8 mouse cellular contexts compared by ENCODE assay signal in the genomic region with DNA sequence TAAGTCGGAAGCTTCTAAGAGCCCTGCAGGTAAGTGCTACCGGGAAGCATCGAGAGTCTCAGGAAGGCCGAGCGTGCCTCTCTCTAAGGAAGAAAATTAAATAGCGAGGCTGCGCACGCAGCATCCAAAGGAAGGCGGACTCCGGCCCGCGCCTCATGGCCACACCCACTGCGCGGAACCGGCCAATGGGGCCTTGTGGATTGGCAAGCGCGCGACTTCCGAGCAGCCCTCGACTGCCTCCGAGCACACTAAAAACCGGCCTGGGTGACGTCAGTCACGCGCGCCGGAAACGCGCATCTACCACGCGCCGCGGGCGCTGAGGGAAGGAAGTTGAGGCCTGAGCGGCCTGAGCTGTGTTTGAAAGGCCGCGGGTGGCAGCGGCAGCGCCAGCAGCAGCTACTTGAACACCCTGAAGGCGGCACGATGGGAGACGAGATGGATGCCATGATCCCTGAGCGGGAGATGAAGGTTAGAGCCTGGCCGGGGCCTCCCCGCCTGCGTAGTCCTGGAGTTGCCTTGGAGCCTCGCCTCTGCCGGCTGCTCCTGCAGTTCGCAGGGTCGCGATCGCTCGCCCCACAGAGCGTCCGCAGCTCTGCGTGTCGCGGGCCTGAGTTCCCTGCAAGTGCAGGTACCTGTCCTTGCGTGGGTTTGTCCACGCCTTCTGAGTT. TPM values are rescaled to one million over a fixed set of nuclear protein-coding genes. Genes with fewer than 3 reads are reported as not detected.
A peak's percentile ranks its signal among the peaks of the same experiment; 100 is the strongest.
DNase-seq lines count a peak whose midpoint lies in the region; ATAC-seq and TF ChIP-seq lines count a peak whose summit lies in the region.

Nup214 (plus strand) TSS at position 296 of the 668 bp plus-strand sequence.

- H3K9me3 ChIP-seq in forebrain, embryonic 10.5 days, result no peaks in the 10 kb centered on the region
- H3K9me3 ChIP-seq in heart, embryonic 15.5 days (replicated peaks), result no peaks in the 10 kb centered on the region
- H3K9me3 ChIP-seq in liver, embryonic 14.5 days (ENCODE audit: control insufficient read depth, low read length), result no peaks in the 10 kb centered on the region
- no peaks in the 10 kb centered on the region for H3K9me3 ChIP-seq in neural tube, embryonic 11.5 days (ENCODE audit: control insufficient read depth, low read length)
- H3K9me3 ChIP-seq in stomach, postnatal 0 days (ENCODE audit: control insufficient read depth, low read length), result no peaks in the 10 kb centered on the region

- H3K4me2 ChIP-seq in heart, embryonic 15.5 days, result peak within 1 kb of the TSS; percentile 82
- peak within 1 kb of the TSS; percentile 97 for H3K4me2 ChIP-seq in liver, embryonic 14.5 days (ENCODE audit: low read depth)
- peak within 1 kb of the TSS; percentile 82 for H3K4me2 ChIP-seq in neural tube, embryonic 11.5 days (ENCODE audit: low read depth)
- H3K4me2 ChIP-seq in stomach, postnatal 0 days (replicated peaks; ENCODE audit: low read depth), result peak within 1 kb of the TSS; percentile 89

- peak; percentile 99 for ATAC-seq in heart, embryonic 15.5 days (replicated peaks; ENCODE audit: insufficient number of reproducible peaks, insufficient read depth, low FRiP score, low read depth)
- ATAC-seq in liver, embryonic 14.5 days (ENCODE audit: insufficient read depth), result peak; percentile 99
- ATAC-seq in neural tube, embryonic 11.5 days (ENCODE audit: insufficient read depth, low FRiP score, low TSS enrichment), result peak; percentile 99
- ATAC-seq in stomach, postnatal 0 days (ENCODE audit: low FRiP score, low TSS enrichment), result peak; percentile 99

- H3K27ac ChIP-seq in forebrain, embryonic 10.5 days, result peak within 1 kb of the TSS; percentile 91
- H3K27ac ChIP-seq in heart, embryonic 15.5 days, result peak within 1 kb of the TSS; percentile 50
- H3K27ac ChIP-seq in liver, embryonic 14.5 days, result peak within 1 kb of the TSS; percentile 44
- H3K27ac ChIP-seq in neural tube, embryonic 11.5 days (ENCODE audit: low read depth, low read length), result 0 out of 2 replicates have a peak within 1 kb of the TSS, but pooled peaks have one; percentile 21
- peak within 1 kb of the TSS; percentile 88 for H3K27ac ChIP-seq in stomach, postnatal 0 days (replicated peaks)

- under 1% methylated on average over 60 of the region's 60 CpGs for WGBS in forebrain, embryonic 10.5 days
- WGBS in heart, embryonic 15.5 days, result under 1% methylated on average over 60 of the region's 60 CpGs
- under 1% methylated on average over 60 of the region's 60 CpGs for WGBS in liver, embryonic 14.5 days (ENCODE audit: insufficient replicate concordance)
- under 1% methylated on average over 60 of the region's 60 CpGs for WGBS in neural tube, embryonic 11.5 days
- WGBS in stomach, postnatal 0 days, result 0% methylated on average over 60 of the region's 60 CpGs

- H3K36me3 ChIP-seq in forebrain, embryonic 10.5 days (replicated peaks), result peaks cover 64% of the 10 kb centered on the region
- peaks cover 35% of the 10 kb centered on the region for H3K36me3 ChIP-seq in heart, embryonic 15.5 days
- peaks cover 18% of the 10 kb centered on the region for H3K36me3 ChIP-seq in liver, embryonic 14.5 days (replicated peaks; ENCODE audit: control insufficient read depth, insufficient read depth, low read depth)
- 0 out of 2 replicates have a peak, but pooled peaks cover 7% of the 10 kb centered on the region for H3K36me3 ChIP-seq in neural tube, embryonic 11.5 days (ENCODE audit: control insufficient read depth, insufficient read depth, low read length)
- peaks cover 7% of the 10 kb centered on the region for H3K36me3 ChIP-seq in stomach, postnatal 0 days (ENCODE audit: control insufficient read depth, insufficient read depth, low read length)

- H3K4me3 ChIP-seq in forebrain, embryonic 10.5 days, result peak within 1 kb of the TSS; percentile 90
- H3K4me3 ChIP-seq in heart, embryonic 15.5 days, result peak within 1 kb of the TSS; percentile 75
- peak within 1 kb of the TSS; percentile 93 to 99 for H3K4me3 ChIP-seq in liver, embryonic 14.5 days (ENCODE audit: insufficient read depth in 1 of 2, low read depth in 2 of 2, low read length in 2 of 2)
- H3K4me3 ChIP-seq in neural tube, embryonic 11.5 days (ENCODE audit: low read depth, low read length), result peak within 1 kb of the TSS; percentile 87
- H3K4me3 ChIP-seq in stomach, postnatal 0 days (ENCODE audit: low read depth, low read length), result peak within 1 kb of the TSS; percentile 93

- TF ChIP-seq CTCF in liver, embryonic 14.5 days (IDR thresholded peaks at IDR 0.05; ENCODE audit: low read depth), result no peak
- TF ChIP-seq CTCF in stomach, postnatal 0 days (IDR thresholded peaks at IDR 0.05; ENCODE audit: low read depth), result no peak

- peak within 1 kb of the TSS; percentile 89 for H3K9ac ChIP-seq in heart, embryonic 15.5 days
- H3K9ac ChIP-seq in liver, embryonic 14.5 days (replicated peaks), result peak within 1 kb of the TSS; percentile 86
- H3K9ac ChIP-seq in neural tube, embryonic 11.5 days (ENCODE audit: low read length), result peak within 1 kb of the TSS; percentile 90
- peak within 1 kb of the TSS; percentile 100 for H3K9ac ChIP-seq in stomach, postnatal 0 days (ENCODE audit: low read length)

- TF ChIP-seq EP300 in liver, embryonic 14.5 days (IDR thresholded peaks at IDR 0.05; ENCODE audit: low read depth), result no peak
- TF ChIP-seq EP300 in stomach, postnatal 0 days (optimal IDR thresholded peaks at IDR 0.05), result no peak

- H3K27me3 ChIP-seq in forebrain, embryonic 10.5 days (ENCODE audit: poor library complexity, severe bottlenecking), result no peaks in the 10 kb centered on the region
- H3K27me3 ChIP-seq in heart, embryonic 15.5 days, result no peaks in the 10 kb centered on the region
- H3K27me3 ChIP-seq in liver, embryonic 14.5 days (ENCODE audit: control insufficient read depth, insufficient read depth, low read length), result no peaks in the 10 kb centered on the region
- H3K27me3 ChIP-seq in neural tube, embryonic 11.5 days (ENCODE audit: control insufficient read depth, insufficient read depth, low read length), result no peaks in the 10 kb centered on the region
- H3K27me3 ChIP-seq in stomach, postnatal 0 days (ENCODE audit: control insufficient read depth, insufficient read depth, low read length), result no peaks in the 10 kb centered on the region

- peak; percentile 99 to 100 for DNase-seq in CD8-positive naive resting alpha-beta T cell, adult 2 months (ENCODE audit: low read depth in 2 of 2, low spot score in 2 of 2)
- peak; percentile 98 for DNase-seq in c-Kit-positive CD71-negative TER-119-negative erythroid progenitor cells, embryonic 14.5 days (ENCODE audit: low read depth)
- DNase-seq in forebrain, embryonic 10.5 days (ENCODE audit: extremely low spot score, low spot score), result peak; percentile 99
- peak; percentile 99 to 100 for DNase-seq in kidney, postnatal 25 days
- peak; percentile 95 to 97 (median 96) for DNase-seq in liver, embryonic 14.5 days (ENCODE audit: low read depth in 3 of 3, low spot score in 3 of 3)
- DNase-seq in neural tube, embryonic 11.5 days (ENCODE audit: low spot score), result peak; percentile 100
- DNase-seq in stomach, postnatal 0 days (ENCODE audit: low spot score), result peak; percentile 99

- peaks cover 18% of the 10 kb centered on the region for H3K4me1 ChIP-seq in forebrain, embryonic 10.5 days
- peaks cover 10% of the 10 kb centered on the region for H3K4me1 ChIP-seq in heart, embryonic 15.5 days (replicated peaks)
- peaks cover 8 to 13% of the 10 kb centered on the region in 2 experiments for H3K4me1 ChIP-seq in liver, embryonic 14.5 days (replicated peaks; ENCODE audit: control insufficient read depth in 2 of 2, insufficient read depth in 2 of 2, low read length in 1 of 2)
- H3K4me1 ChIP-seq in neural tube, embryonic 11.5 days (ENCODE audit: control insufficient read depth, insufficient read depth, low read length), result peaks cover 6% of the 10 kb centered on the region; the same call in 1 of the 2 replicates
- H3K4me1 ChIP-seq in stomach, postnatal 0 days (replicated peaks; ENCODE audit: control insufficient read depth, insufficient read depth), result 0 out of 2 replicates have a peak, but pooled peaks cover 4% of the 10 kb centered on the region

RNA-seq across cellular contexts. Expression of gene Nup214, which starts in this region (rescaled TPM):
- 110 and 111 TPM in 2 replicates for polyA plus RNA-seq in forebrain, embryonic 10.5 days (2016; fragmentation: Nextera tagmentation; extraction: Ambion mirVana)
- polyA plus RNA-seq in heart, embryonic 15.5 days (2015; fragmentation: Nextera tagmentation; extraction: Ambion mirVana), result 54.7 and 55.1 TPM in 2 replicates
- polyA plus RNA-seq in liver, embryonic 14.5 days (2012; rRNA removed), result 12.4 and 13.5 TPM in 2 replicates
- 33.6 and 40.4 TPM in 2 replicates for polyA plus RNA-seq in liver, embryonic 14.5 days (2014; fragmentation: Nextera tagmentation; extraction: Ambion mirVana)
- polyA plus RNA-seq in neural tube, embryonic 11.5 days (2014; fragmentation: Nextera tagmentation; extraction: Ambion mirVana), result 71.2 and 72.7 TPM in 2 replicates
- 29.4 and 33.6 TPM in 2 replicates for polyA plus RNA-seq in stomach, postnatal 0 days (2015; fragmentation: Nextera tagmentation; extraction: Ambion mirVana)

Comparison
In these comparisons a context has a peak if more than half of its experiments do, and no peak if none do; other contexts are left out.
1. Peak in every context shown above with its lines: DNase-seq, ATAC-seq, H3K4me3 ChIP-seq and H3K27ac ChIP-seq.
2. H3K27ac ChIP-seq: peak in every context shown above with its lines; median percentile 91 in forebrain, embryonic 10.5 days; 88 in stomach, postnatal 0 days; 50 in heart, embryonic 15.5 days; 44 in liver, embryonic 14.5 days; 21 in neural tube, embryonic 11.5 days.